Mouse (Mus musculus): ENCODE measurements around the gene Unc5cl.

DNA sequence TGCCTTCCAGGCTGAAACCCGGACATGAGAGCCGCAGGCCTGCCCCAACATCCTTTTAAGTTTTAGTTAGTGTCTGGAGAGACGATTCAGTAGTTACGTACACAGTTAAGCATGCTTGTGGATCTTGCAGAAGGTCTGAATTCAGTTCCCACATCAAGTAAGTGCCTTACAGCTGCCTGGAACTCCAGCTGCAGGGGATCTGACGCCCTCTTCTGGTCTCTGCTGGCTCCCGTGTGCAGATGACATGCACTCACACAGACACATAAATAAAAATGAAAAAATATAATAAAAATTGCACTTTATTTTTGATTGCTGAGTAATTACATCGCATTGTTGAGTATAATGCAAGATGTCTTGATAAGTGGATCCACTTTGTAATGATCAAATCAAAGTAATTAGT lies 1.2 kb upstream of the Unc5cl start:
- TF ChIP-seq USF1 (IDR thresholded peaks at IDR 0.05; ENCODE audit: low read depth) (no peak), MYOG (IDR thresholded peaks at IDR 0.05; ENCODE audit: control insufficient read depth in 1 of 3, insufficient read depth in 1 of 3, insufficient read length in 2 of 3, low read depth in 2 of 3) (no peak), MAX (IDR thresholded peaks at IDR 0.05; ENCODE audit: low read depth) (no peak), TCF12 (IDR thresholded peaks at IDR 0.05; ENCODE audit: insufficient read depth, poor library complexity, severe bottlenecking) (no peak), POLR2A (IDR thresholded peaks at IDR 0.05; ENCODE audit: insufficient read length, low read depth) (no peak), POLR2AphosphoS2 (IDR thresholded peaks at IDR 0.05; ENCODE audit: insufficient read length, low read depth) (no peak), TCF3 (IDR thresholded peaks at IDR 0.05; ENCODE audit: insufficient read length, low read depth) (no peak), MYOD1 (IDR thresholded peaks at IDR 0.05; ENCODE audit: control insufficient read depth in 1 of 3, insufficient read length in 2 of 3, low read depth in 2 of 3) (no peak), E2F4 (IDR thresholded peaks at IDR 0.05; ENCODE audit: insufficient read depth) (no peak), REST (IDR thresholded peaks at IDR 0.05; ENCODE audit: insufficient read depth, insufficient read length) (no peak), CEBPB (IDR thresholded peaks at IDR 0.05; ENCODE audit: insufficient read depth, poor library complexity, severe bottlenecking) (no peak)

Data from myocyte (in vitro differentiated cells).